Comparison of ENCODE assay signal across 8 mouse cellular contexts in genomic region chr12:36670915-36671579, GRCm38 (mm10).
A peak's percentile ranks its signal among the peaks of the same experiment; 100 is the strongest.
DNase-seq lines count a peak whose midpoint lies in the region; ATAC-seq lines count a peak whose summit lies in the region.

No protein-coding gene starts in this region.

- ATAC-seq in kidney, embryonic 16.5 days (ENCODE audit: low FRiP score, low TSS enrichment): peak; percentile 78; the same call in 1 of the 2 replicates
- ATAC-seq in activated CD4-positive, CD25-positive, alpha-beta regulatory T cell, adult 4 months: no peak

- H3K36me3 ChIP-seq in kidney, embryonic 16.5 days (ENCODE audit: insufficient read depth, low read length): no peaks in the 10 kb centered on the region

- 25% methylated on average over 10 of the region's 10 CpGs for WGBS in kidney, embryonic 16.5 days

- no peaks in the 10 kb centered on the region for H3K9me3 ChIP-seq in kidney, embryonic 16.5 days (ENCODE audit: low read length)

- H3K4me3 ChIP-seq in kidney, embryonic 16.5 days (ENCODE audit: low read length): no peak overlapping the region

- H3K4me2 ChIP-seq in kidney, embryonic 16.5 days (replicated peaks; ENCODE audit: low read depth, low read length): peak overlapping the region; percentile 21; the same call in 1 of the 2 replicates

- H3K27ac ChIP-seq in kidney, embryonic 16.5 days (ENCODE audit: low read length): no peak overlapping the region

- H3K9ac ChIP-seq in kidney, embryonic 16.5 days (replicated peaks; ENCODE audit: low read length): no peak overlapping the region

- no peaks in the 10 kb centered on the region for H3K27me3 ChIP-seq in kidney, embryonic 16.5 days (ENCODE audit: insufficient read depth, low read length)

- peaks cover 18% of the 10 kb centered on the region for H3K4me1 ChIP-seq in kidney, embryonic 16.5 days (ENCODE audit: insufficient read depth, low read length)

- DNase-seq in heart, adult 8-10 months (ENCODE audit: low spot score): peak; percentile 14
- no peak for DNase-seq in heart, adult 11 months
- DNase-seq in B cell, adult 2 months: peak; percentile 14 to 19
- peak; percentile 56 for DNase-seq in embryo, embryonic 10.5 days (ENCODE audit: low spot score)
- DNase-seq in retina, postnatal 7 days (ENCODE audit: low read depth, low spot score): peak; percentile 20
- no peak for DNase-seq in thymus, postnatal 10 days (ENCODE audit: low spot score in 2 of 2)

Comparison
In these comparisons a context has a peak if more than half of its experiments do, and no peak if none do; other contexts are left out.
1. DNase-seq: peak in heart, adult 8-10 months (single experiment), B cell, adult 2 months (2 of 2), embryo, embryonic 10.5 days (single experiment) and retina, postnatal 7 days (single experiment); none in heart, adult 11 months (single experiment) and thymus, postnatal 10 days (0 of 2).